Mouse (Mus musculus): ENCODE results near the gene Disc1. TPM values are rescaled to one million over a fixed set of nuclear protein-coding genes. Genes with fewer than 3 reads are reported as not detected.

The Disc1 gene
- total RNA-seq, 1 experiment from 2014 or later = 2.4 TPM

DNA sequence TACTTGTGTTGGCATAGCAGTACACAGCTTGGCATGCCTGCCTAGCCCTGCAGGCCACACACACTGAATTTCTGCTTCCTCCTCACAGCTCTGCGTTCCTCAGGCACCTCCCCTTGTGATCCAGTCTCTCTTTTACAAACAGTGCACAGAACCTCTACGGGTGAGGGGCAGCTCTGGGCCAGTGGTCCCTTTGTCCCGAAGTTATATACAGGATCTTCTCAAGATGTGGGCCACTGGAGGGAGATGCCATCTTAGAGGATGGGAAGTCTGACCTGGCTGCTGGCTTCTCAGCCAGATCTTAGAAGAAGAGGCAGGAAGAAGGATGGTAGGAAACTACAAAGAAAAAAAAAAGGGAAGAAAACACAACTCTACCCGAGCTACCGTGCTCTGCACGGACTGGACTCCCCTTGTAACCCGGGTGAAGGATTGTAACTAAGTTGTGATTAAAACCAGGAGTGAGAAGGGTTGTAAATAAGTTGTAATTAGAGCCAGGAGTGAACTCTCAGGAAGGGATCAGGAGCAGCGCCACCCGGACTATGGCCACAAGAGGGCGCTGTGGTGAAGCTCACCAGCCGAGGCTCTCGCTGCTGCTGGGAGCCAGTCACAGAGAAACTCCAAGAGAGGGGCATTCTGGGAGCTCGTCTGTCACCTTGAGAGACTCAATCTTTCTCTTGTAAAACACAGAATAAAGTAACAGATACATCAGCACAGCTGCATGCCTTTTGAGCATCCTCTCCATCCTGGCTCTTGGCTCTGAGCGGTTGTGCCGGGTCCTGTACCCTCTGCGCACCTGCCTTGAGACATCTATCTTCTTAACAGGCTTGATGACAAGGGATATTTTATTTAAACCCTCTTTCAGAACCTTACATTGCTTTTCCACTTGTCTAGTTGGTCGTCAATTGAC lies 129.8 kb downstream of the Disc1 start:
- peak; percentile 91 for DNase-seq

GRCm38 (mm10) chr8:125184452-125184817 lies 130.4 kb downstream of the Disc1 start:
- no peak for DNase-seq

DNA sequence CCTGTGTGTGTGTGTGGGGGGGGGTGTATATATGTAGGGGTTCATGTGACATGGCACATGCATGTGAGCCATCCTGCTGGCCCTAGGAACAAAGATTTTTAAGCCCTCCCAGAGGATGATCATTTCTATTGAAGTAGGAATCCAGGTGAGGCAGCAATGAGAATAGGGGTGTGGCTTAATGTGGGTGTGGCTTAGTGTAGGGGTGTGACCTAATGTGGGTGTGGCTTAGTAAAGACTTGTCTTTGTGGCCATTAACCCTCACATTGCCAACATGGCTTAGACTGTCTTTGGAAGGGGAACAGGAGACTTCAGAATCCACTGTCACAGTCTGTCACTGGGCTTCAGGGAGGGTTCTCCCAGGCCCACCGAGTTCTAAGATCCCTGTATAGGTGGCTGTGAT lies 130.9 kb downstream of the Disc1 start:
- DNase-seq = no peak

DNA sequence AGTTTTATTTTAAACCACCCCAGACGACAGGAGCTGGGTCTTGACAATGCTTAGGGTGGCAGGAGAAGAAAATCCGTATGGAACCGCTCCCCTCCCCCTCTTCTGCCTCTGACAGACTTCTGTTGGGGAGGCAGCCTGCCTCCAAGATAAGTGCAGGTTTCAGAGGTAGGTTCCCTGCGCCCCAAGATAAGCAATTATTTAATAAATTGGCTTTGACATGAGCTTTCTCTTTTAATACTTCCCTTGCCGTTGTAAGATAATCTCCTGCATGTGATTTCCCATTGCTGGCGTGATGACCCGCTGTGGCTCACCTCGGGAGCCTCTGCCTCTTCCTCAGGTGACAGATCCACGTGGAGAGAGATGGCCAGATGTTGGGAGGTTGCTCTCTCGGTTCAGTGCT lies 133.0 kb downstream of the Disc1 start:
- no peak for DNase-seq

GRCm38 (mm10) chr8:125193701-125194100 lies 139.7 kb downstream of the Disc1 start:
- DNase-seq = no peak

- no peak for DNase-seq
Measured at GRCm38 (mm10) chr8:125195121-125195520, 141.1 kb downstream of the Disc1 start.

DNA sequence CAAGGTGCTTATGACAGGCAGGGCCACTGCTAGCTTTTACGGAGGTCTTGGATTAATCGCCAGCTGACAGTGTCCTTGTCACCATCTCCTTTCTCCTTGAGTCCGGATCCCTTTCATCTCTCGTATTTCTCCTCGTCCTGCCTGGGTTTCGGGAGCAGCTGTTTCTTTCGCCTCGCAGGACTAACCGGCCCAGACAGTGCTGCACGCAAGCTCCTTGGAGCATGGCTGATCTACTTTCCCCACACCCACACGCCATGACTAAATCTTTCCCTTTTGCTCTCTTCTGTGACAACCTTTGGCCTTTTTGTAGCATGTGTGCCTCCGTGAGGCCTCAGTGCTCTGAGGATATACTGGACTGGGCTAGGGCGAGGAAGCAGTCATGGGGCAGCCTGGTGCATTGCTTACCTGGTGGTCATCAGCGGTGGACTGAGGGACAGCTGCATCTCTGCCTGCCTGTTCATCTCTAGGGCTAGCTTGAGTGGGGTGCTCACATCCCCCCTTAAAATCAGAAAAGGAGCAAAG lies 142.6 kb downstream of the Disc1 start:
- DNase-seq = no peak

- DNase-seq = no peak
Measured at GRCm38 (mm10) chr8:125197341-125198002, 143.5 kb downstream of the Disc1 start.

DNA sequence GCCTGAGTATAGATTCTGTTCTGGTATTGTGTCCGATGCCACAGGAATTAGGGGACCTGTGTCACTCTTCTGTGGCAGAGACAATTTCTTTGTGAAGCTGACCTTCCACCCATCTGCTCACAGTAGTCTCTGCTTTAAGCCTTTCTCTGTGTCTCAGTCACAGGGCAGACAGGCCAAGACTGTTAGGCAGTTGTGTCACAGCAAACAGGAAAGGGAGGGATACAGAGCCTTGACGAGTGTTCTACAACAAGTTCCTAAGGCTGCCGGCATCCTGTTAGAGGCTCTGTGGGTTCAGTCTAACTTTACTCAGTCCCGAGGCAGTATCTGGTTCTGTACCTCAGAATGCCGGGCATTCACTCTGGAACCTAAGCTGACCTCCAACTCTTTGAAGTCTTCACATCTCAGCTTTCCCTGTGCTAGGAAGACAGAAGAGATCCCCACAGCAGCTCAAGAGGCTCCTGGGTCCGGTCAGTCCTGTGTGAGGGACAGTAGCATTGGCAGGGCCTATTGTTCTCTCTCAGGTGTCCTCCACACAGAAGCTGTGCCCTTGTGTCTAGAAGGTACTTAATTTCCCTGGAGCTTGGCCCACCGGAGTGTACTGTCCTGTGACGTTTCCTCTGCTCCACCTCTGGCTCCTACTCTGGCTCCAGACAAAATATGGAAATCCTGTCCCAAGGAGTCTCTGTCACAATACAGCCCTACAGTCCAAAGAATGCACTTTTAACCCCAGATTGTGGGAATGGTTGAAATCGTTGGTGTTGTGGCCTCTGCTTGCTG lies 144.6 kb downstream of the Disc1 start:
- DNase-seq = no peak

GRCm38 (mm10) chr8:125199197-125199939 lies 145.4 kb downstream of the Disc1 start:
- no peak for DNase-seq

- no peak for DNase-seq
Measured at GRCm38 (mm10) chr8:125200273-125200863, 146.4 kb downstream of the Disc1 start.

GRCm38 (mm10) chr8:125201650-125202049 lies 147.7 kb downstream of the Disc1 start:
- no peak for DNase-seq

GRCm38 (mm10) chr8:125203016-125203415 lies 149.0 kb downstream of the Disc1 start:
- DNase-seq = no peak

GRCm38 (mm10) chr8:125205556-125205955 lies 151.6 kb downstream of the Disc1 start:
- DNase-seq = no peak

- no peak for DNase-seq
Measured at GRCm38 (mm10) chr8:125206391-125206790, 152.4 kb downstream of the Disc1 start.

DNA sequence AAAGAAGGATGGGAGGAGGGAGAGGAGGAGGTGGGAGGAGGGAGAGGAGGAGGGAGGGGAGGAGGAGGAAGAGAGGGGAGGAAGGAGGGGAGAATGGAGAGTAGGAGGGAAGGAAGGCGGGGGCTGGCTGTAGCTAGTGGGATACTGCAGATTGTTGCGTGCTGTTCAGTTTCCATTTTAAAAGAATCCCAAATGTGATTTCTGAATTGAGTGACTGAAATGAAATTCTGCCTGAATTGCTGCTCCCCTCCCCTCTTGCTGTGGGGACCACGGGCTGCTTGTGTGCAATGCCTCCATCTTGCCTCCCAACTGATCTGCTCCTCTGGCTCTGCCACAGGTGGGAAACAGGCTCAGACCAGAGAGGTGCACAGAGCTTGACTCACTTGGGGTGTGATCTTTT lies 153.0 kb downstream of the Disc1 start:
- no peak for DNase-seq

GRCm38 (mm10) chr8:125212619-125213167 lies 158.7 kb downstream of the Disc1 start:
- DNase-seq = no peak

- DNase-seq = no peak
Measured at GRCm38 (mm10) chr8:125217902-125218581, 164.0 kb downstream of the Disc1 start.

DNA sequence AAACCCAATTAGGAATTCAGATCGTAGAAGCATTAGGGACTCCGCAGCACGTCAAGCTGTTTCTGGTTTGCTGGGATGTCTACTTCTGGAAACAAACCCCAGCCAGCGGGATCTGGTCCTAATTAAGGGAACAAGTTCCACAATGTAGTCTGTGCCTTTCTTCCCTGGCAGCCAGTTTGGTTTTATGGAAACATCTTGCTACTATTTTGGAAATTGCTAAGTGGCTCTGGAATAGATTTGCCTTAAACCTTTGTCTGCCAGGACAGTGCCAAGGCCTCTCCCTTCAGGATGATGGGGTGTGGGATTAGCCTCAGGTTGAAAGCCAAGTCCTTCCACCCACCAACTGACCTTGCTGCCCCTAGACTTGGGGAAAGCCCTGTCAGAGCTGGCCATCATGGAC lies 164.7 kb downstream of the Disc1 start:
- DNase-seq = no peak

- DNase-seq = peak; percentile 32
Measured at GRCm38 (mm10) chr8:125220608-125221007, 166.6 kb downstream of the Disc1 start.

- no peak for DNase-seq
Measured at GRCm38 (mm10) chr8:125221062-125221461, 167.1 kb downstream of the Disc1 start.

Data from adrenal gland, postnatal 25 days (tissue).